Comparison of ENCODE assay signal across 7 mouse cellular contexts in genomic region chr7:29859532-29860517, GRCm38 (mm10). TPM values are rescaled to one million over a fixed set of nuclear protein-coding genes. Genes with fewer than 3 reads are reported as not detected.
DNase-seq lines count a peak whose midpoint lies in the region; ATAC-seq and TF ChIP-seq lines count a peak whose summit lies in the region.

TSS of gene Zfp420 (plus strand) at chr7:29859979.

- intact Hi-C loops in left cerebral cortex, postnatal 4 days (cut with DNase I), result no loop called here

- H3K27me3 ChIP-seq in intestine, postnatal 0 days (replicated peaks; ENCODE audit: control insufficient read depth, insufficient read depth, low read length), result no peaks in the 10 kb centered on the region
- H3K27me3 ChIP-seq in midbrain, embryonic 12.5 days, result no peaks in the 10 kb centered on the region
- H3K27me3 ChIP-seq in small intestine, adult 2 months (ENCODE audit: control insufficient read depth, insufficient read depth, low read length), result no peaks in the 10 kb centered on the region

- no peaks in the 10 kb centered on the region for H3K9me3 ChIP-seq in intestine, postnatal 0 days (ENCODE audit: control insufficient read depth)
- H3K9me3 ChIP-seq in midbrain, embryonic 12.5 days, result no peaks in the 10 kb centered on the region

- WGBS in intestine, postnatal 0 days, result 4% methylated on average over 32 of the region's 32 CpGs
- 7% methylated on average over 32 of the region's 32 CpGs for WGBS in midbrain, embryonic 12.5 days
- 3% methylated on average over 32 of the region's 32 CpGs for WGBS in small intestine, adult 2 months

- no peaks in the 10 kb centered on the region for H3K4me1 ChIP-seq in intestine, postnatal 0 days (replicated peaks; ENCODE audit: control insufficient read depth, insufficient read depth, low read length)
- peaks cover 7% of the 10 kb centered on the region for H3K4me1 ChIP-seq in midbrain, embryonic 12.5 days
- no peaks in the 10 kb centered on the region; the same call in 1 of the 2 replicates for H3K4me1 ChIP-seq in small intestine, adult 2 months (ENCODE audit: control insufficient read depth, insufficient read depth, insufficient read length, low read length)

- peak within 1 kb of the TSS; percentile 60 for H3K4me3 ChIP-seq in intestine, postnatal 0 days (ENCODE audit: low read depth, low read length)
- H3K4me3 ChIP-seq in midbrain, embryonic 12.5 days, result peak within 1 kb of the TSS; percentile 69
- peak within 1 kb of the TSS; percentile 67 for H3K4me3 ChIP-seq in small intestine, adult 2 months (ENCODE audit: low read depth, low read length)

- peak; percentile 91 for ATAC-seq in intestine, postnatal 0 days
- ATAC-seq in midbrain, embryonic 12.5 days (ENCODE audit: low FRiP score, low read depth), result peak; percentile 98

- no peak within 1 kb of the TSS; the same call in 1 of the 2 replicates for H3K27ac ChIP-seq in intestine, postnatal 0 days (ENCODE audit: low read depth, low read length)
- H3K27ac ChIP-seq in midbrain, embryonic 12.5 days (replicated peaks), result peak within 1 kb of the TSS; percentile 63
- no peak within 1 kb of the TSS for H3K27ac ChIP-seq in small intestine, adult 2 months (ENCODE audit: insufficient read depth, low read depth, low read length)

- no peaks in the 10 kb centered on the region for H3K36me3 ChIP-seq in intestine, postnatal 0 days (ENCODE audit: control insufficient read depth, insufficient read depth)
- H3K36me3 ChIP-seq in midbrain, embryonic 12.5 days, result 0 out of 2 replicates have a peak, but pooled peaks cover 6% of the 10 kb centered on the region
- no peaks in the 10 kb centered on the region for H3K36me3 ChIP-seq in small intestine, adult 2 months (ENCODE audit: control insufficient read depth, insufficient read depth, low read length)

- peak; percentile 60 for TF ChIP-seq CTCF in intestine, postnatal 0 days (IDR thresholded peaks at IDR 0.05; ENCODE audit: low read depth)
- no peak for TF ChIP-seq CTCF in small intestine, adult 2 months (IDR thresholded peaks at IDR 0.05; ENCODE audit: extremely low read depth, insufficient read length, insufficient replicate concordance, low read depth, low read length)

- H3K9ac ChIP-seq in intestine, postnatal 0 days (ENCODE audit: low read depth, low read length), result peak within 1 kb of the TSS; percentile 50; the same call in 1 of the 2 replicates
- H3K9ac ChIP-seq in midbrain, embryonic 12.5 days (replicated peaks), result peak within 1 kb of the TSS; percentile 80

- peak; percentile 62; the same call in 1 of the 2 replicates for TF ChIP-seq POLR2A in small intestine, adult 2 months (IDR thresholded peaks at IDR 0.05; ENCODE audit: low read depth, low read length)

- peak within 1 kb of the TSS; percentile 89 for H3K4me2 ChIP-seq in intestine, postnatal 0 days (replicated peaks; ENCODE audit: low read depth)
- peak within 1 kb of the TSS; percentile 79 for H3K4me2 ChIP-seq in midbrain, embryonic 12.5 days (replicated peaks)

- peak; percentile 93 for DNase-seq in adrenal gland, adult 2 months
- DNase-seq in embryo, embryonic 11.5 days (ENCODE audit: low read depth, low spot score), result peak; percentile 81
- peak; percentile 37 for DNase-seq in gonadal fat pad, adult 2 months (ENCODE audit: low read depth)
- peak; percentile 88 for DNase-seq in left cerebral cortex, postnatal 4 days

RNA-seq across cellular contexts. Expression of gene Zfp420, which starts in this region (rescaled TPM):
- total RNA-seq in adrenal gland, adult 2 months (2021), result 1 to 10 TPM; 5.2 to 5.8 TPM
- polyA plus RNA-seq in adrenal gland, adult 2 months (2012; rRNA removed), result 0.29 and 0.57 TPM in 2 replicates
- 2.0 and 2.1 TPM in 2 replicates for polyA plus RNA-seq in gonadal fat pad, adult 2 months (2012; rRNA removed)
- polyA plus RNA-seq in intestine, postnatal 0 days (2015; fragmentation: Nextera tagmentation; extraction: Ambion mirVana), result 1.4 and 1.5 TPM in 2 replicates
- total RNA-seq in left cerebral cortex, postnatal 4 days (2021), result 10 to 100 TPM; 16.2 to 18.6 TPM
- 14.2 and 14.4 TPM in 2 replicates for polyA plus RNA-seq in midbrain, embryonic 12.5 days (2016; fragmentation: Nextera tagmentation; extraction: Ambion mirVana)
- polyA plus RNA-seq in small intestine, adult 2 months (2012; rRNA removed), result 0.13 and 0.18 TPM in 2 replicates

Comparison
In these comparisons a context has a peak if more than half of its experiments do, and no peak if none do; other contexts are left out.
1. DNase-seq: peak in every context shown above with its lines; median percentile 93 in adrenal gland, adult 2 months; 88 in left cerebral cortex, postnatal 4 days; 81 in embryo, embryonic 11.5 days; 37 in gonadal fat pad, adult 2 months.